9 mouse cellular contexts compared by ENCODE assay signal in genomic region chr2:167949250-167949649, GRCm38 (mm10). TPM values are rescaled to one million over a fixed set of nuclear protein-coding genes. Genes with fewer than 3 reads are reported as not detected.
DNase-seq lines count a peak whose midpoint lies in the region; ATAC-seq and TF ChIP-seq lines count a peak whose summit lies in the region.
"Had no signal": no experiment of that assay in that cellular context is flagged by ENCODE, and none has a peak within 500 bp of the region (broad histone marks: within the 10 kb centered on the region; RNA-seq: fewer than 3 reads in every experiment).

No protein-coding gene starts in this region.

- intact Hi-C loops in gastrocnemius, adult 2 months (cut with DNase I), result no loop called here

- no peaks in the 10 kb centered on the region for H3K9me3 ChIP-seq in liver, embryonic 16.5 days (replicated peaks; ENCODE audit: control insufficient read depth, low read length)
- H3K9me3 ChIP-seq: embryonic facial prominence, embryonic 13.5 days had no signal

- DNase-seq in gastrocnemius, adult 2 months, result no peak
- DNase-seq in gastrocnemius, adult 8-10 months (ENCODE audit: low spot score in 2 of 2), result no peak
- peak in 1 of 2 experiments; percentile 33 for DNase-seq in spleen, adult 2 months (ENCODE audit: low read depth in 1 of 2, low spot score in 2 of 2)
- DNase-seq in spleen, adult 18-20 months, result no peak
- DNase-seq in thymus, postnatal 25 days, result peak; percentile 53
- DNase-seq in gastrocnemius, adult 18-20 months (ENCODE audit: low spot score), result no peak

- WGBS in spleen, adult 2 months, result 5% methylated on average over 6 of the region's 6 CpGs
- 10% methylated on average over 6 of the region's 6 CpGs for WGBS in liver, embryonic 16.5 days (ENCODE audit: insufficient replicate concordance)

- no peak overlapping the region for H3K4me3 ChIP-seq in gastrocnemius, adult 2 months
- no peak overlapping the region for H3K4me3 ChIP-seq in spleen, adult 2 months (ENCODE audit: extremely low read depth, insufficient read depth, insufficient read length)
- no peak overlapping the region for H3K4me3 ChIP-seq in liver, embryonic 16.5 days (ENCODE audit: low read depth, low read length)
- H3K4me3 ChIP-seq: embryonic facial prominence, embryonic 13.5 days had no signal

- H3K27me3 ChIP-seq in spleen, adult 2 months (ENCODE audit: control insufficient read depth, insufficient read depth, low read length), result no peaks in the 10 kb centered on the region
- H3K27me3 ChIP-seq in liver, embryonic 16.5 days (ENCODE audit: control insufficient read depth, insufficient read depth, low read depth, low read length), result no peaks in the 10 kb centered on the region
- H3K27me3 ChIP-seq: embryonic facial prominence, embryonic 13.5 days had no signal

- H3K27ac ChIP-seq in gastrocnemius, adult 2 months, result peak overlapping the region; percentile 56
- peak overlapping the region; percentile 59 for H3K27ac ChIP-seq in spleen, adult 2 months (ENCODE audit: insufficient read depth, low read length)
- H3K27ac ChIP-seq in liver, embryonic 16.5 days (ENCODE audit: low read length), result 0 out of 2 replicates have a peak overlapping the region, but pooled peaks have one; percentile 4

- TF ChIP-seq CTCF in gastrocnemius, adult 2 months (IDR thresholded peaks at IDR 0.05), result no peak
- TF ChIP-seq CTCF in spleen, adult 2 months (IDR thresholded peaks at IDR 0.05; ENCODE audit: extremely low read depth, insufficient read depth, insufficient read length, insufficient replicate concordance), result no peak

- H3K36me3 ChIP-seq in spleen, adult 2 months (ENCODE audit: control insufficient read depth, insufficient read depth, low read length), result peaks cover 2% of the 10 kb centered on the region
- no peaks in the 10 kb centered on the region for H3K36me3 ChIP-seq in liver, embryonic 16.5 days (ENCODE audit: control insufficient read depth, insufficient read depth)
- H3K36me3 ChIP-seq: embryonic facial prominence, embryonic 13.5 days had no signal

- H3K4me2 ChIP-seq in liver, embryonic 16.5 days (ENCODE audit: low read depth, low read length), result no peak overlapping the region
- H3K4me2 ChIP-seq: embryonic facial prominence, embryonic 13.5 days had no signal

- no peak overlapping the region for H3K9ac ChIP-seq in liver, embryonic 16.5 days (ENCODE audit: low read depth, low read length)
- H3K9ac ChIP-seq: embryonic facial prominence, embryonic 13.5 days had no signal

- TF ChIP-seq POLR2A in spleen, adult 2 months (IDR thresholded peaks at IDR 0.05; ENCODE audit: low read depth, low read length), result no peak

- ATAC-seq in liver, embryonic 16.5 days (ENCODE audit: low read depth), result peak; percentile 42; the same call in 1 of the 2 replicates
- ATAC-seq in erythroblast, adult 5-6 weeks (replicated peaks; ENCODE audit: low FRiP score, poor library complexity, severe bottlenecking), result no peak

- H3K4me1 ChIP-seq in spleen, adult 2 months (ENCODE audit: control insufficient read depth, insufficient read depth, insufficient read length), result peaks cover 58% of the 10 kb centered on the region; the same call in 1 of the 2 replicates
- H3K4me1 ChIP-seq in liver, embryonic 16.5 days (ENCODE audit: control insufficient read depth, low read depth, low read length), result peaks cover 44% of the 10 kb centered on the region

RNA-seq across cellular contexts. Expression of gene Ptpn1, which starts 17.4 kb away (rescaled TPM):
- total RNA-seq in gastrocnemius, adult 2 months (2021), result 10 to 100 TPM; 15.4 to 19.6 TPM
- total RNA-seq in gastrocnemius, adult 8-10 months (2022), result 10 to 100 TPM; 10.6 to 16.5 (median 14.9) TPM
- 83.8 and 110 TPM in 2 replicates for polyA plus RNA-seq in spleen, adult 2 months (2012; rRNA removed)
- 22.0 and 22.4 TPM in 2 replicates for polyA plus RNA-seq in liver, embryonic 16.5 days (2015; fragmentation: Nextera tagmentation; extraction: Ambion mirVana)
- total RNA-seq in erythroblast, adult 5-6 weeks (2015; ENCODE audit: low replicate concordance), result 11.7 and 11.9 TPM in 2 replicates
- 8.9 and 9.1 TPM in 2 replicates for total RNA-seq in erythroblast, adult 5-6 weeks (2017; ENCODE audit: low replicate concordance)
- total RNA-seq in gastrocnemius, adult 18-20 months (2021), result 10 to 100 TPM; 17.6 to 19.3 TPM

Comparison
In these comparisons a context has a peak if more than half of its experiments do, and no peak if none do; other contexts are left out.
1. H3K27ac ChIP-seq: peak in every context shown above with its lines; median percentile 59 in spleen, adult 2 months; 56 in gastrocnemius, adult 2 months; 4 in liver, embryonic 16.5 days.